Mouse (Mus musculus): ENCODE data around the gene Pex10. TPM values are rescaled to one million over a fixed set of nuclear protein-coding genes. Genes with fewer than 3 reads are reported as not detected.

Pex10 gene
- total RNA-seq (2023), result 10.2 TPM

DNA sequence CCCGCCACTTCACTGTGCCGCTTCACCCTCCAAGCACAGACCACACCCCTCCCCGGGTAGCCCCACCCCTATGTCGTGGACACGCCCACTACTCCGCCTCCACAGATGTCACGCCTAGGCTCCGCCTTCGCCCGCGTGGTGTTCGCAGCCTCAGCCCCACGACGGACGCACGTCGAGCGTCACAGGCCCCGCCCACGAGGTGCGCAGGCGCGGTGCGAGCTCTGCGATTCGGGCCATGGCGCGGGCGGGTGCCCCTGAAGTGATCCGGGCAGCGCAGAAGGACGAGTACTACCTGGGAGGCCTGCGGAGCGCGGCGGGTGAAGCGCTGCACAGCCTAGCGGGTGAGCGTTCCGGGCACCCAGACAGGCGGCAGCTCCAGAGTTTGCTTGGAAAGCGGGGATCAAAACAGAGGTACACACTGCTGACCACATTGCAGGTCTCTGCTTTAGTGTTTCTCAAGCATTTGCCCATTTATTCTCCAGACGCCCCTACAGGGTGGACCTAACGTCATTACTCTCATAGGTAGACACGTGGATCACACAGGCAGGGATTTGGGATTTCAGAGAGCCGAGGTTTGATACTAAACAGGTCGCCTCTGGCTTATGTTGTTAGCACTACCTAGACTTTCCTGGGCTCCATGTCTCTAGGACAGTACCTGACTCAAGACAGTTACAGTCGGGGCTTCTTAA lies at the start of gene Pex10:
Pex10 (plus strand) TSS at position 183 of the 689 bp plus-strand sequence.

DNA sequence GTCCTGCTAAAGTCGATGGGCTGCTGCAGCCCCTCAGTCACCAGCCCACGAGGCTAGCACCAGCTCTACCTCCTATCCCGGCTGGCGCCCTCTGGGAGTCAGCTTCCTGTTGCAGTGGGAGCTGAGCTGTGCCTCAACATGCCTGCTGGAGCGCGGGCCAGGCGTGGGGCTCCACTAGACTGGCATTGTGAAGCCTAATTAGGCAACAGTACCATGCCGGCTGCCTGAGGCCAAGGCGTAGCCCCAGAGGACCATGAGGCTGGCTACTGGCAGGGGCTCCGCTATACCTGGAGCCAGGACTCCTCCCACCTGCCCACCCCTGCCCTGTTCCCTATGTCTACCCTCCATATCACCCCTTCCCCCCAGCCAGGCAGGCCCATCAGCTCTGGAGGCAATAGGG lies 10.1 kb upstream of the Pex10 start, which contains the start of gene Plch2:
Plch2 (minus strand) TSS at position 61 of the 400 bp plus-strand sequence.

DNA sequence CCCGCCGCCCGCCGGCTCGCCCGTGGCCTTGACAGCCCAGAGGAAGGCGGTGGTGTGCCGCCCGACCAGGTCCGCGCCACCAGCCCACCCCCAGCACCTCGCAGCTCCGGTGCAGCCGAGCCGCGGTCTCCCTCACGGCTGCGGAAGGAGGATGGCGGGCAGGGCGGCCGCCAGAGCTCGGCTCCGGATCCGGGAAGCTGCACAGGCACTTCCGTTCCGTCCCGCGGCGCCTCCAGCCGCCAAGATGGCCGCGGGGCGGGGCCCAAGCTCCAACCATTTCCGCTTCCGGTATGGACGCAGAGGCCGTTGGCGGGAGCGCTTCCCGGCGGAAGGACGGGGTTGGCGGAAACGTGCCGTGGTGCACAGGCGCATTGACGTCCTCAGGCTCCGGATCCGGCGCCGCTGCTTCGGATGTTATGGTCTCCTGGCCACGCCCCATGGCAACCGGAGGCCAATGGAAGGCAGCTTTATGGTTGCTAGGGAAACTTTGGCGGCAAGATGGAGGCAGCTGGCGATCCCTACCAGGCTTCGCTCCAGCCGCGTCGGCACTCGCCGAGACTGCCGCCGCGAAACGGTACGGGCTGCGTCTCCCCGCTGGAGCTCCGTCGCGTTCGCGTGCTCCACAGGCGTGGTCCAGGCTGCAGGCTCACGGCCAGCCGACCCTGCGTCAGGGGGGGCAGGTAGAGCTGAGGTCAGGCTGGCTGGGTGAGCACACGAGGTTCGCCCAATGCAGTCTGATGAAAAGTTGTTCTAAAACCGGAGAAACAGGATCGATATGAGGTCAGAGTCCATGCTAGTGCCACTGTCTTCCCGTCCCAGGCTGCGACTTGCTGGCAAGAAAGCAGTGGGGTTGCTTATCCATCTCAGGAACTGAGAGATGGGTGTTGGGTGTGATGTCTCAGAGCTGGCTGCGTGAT lies 19.6 kb downstream of the Pex10 start, which contains the start of the genes Rer1 and Morn1:
Rer1 (minus strand) TSS at position 275 of the 917 bp plus-strand sequence.
Morn1 (plus strand) TSS at position 470 of the 917 bp plus-strand sequence.

Other genes with a start within 250 kb of the Pex10 start
- not detected for gene Ttc34, start 229.6 kb upstream of the Pex10 start, total RNA-seq (2023)
- not detected for gene Mmel1, start 197.4 kb upstream of the Pex10 start, total RNA-seq (2023)
- 1.4 TPM for gene Fam213b, start 167.9 kb upstream of the Pex10 start, total RNA-seq (2023)
- gene Tnfrsf14, start 138.5 kb upstream of the Pex10 start, total RNA-seq (2023), result 133 TPM
- gene Hes5, start 106.1 kb upstream of the Pex10 start, total RNA-seq (2023), result 1.5 TPM
- gene Pank4, start 102.9 kb upstream of the Pex10 start, total RNA-seq (2023), result 105 TPM
- gene Plch2, start 10.2 kb upstream of the Pex10 start, total RNA-seq (2023), result 0.18 TPM
- 60.6 TPM for gene Rer1, start 19.4 kb downstream of the Pex10 start, total RNA-seq (2023)
- 3.8 TPM for gene Morn1, start 19.6 kb downstream of the Pex10 start, total RNA-seq (2023)
- gene Ski, start 155.6 kb downstream of the Pex10 start, total RNA-seq (2023), result 109 TPM
- gene Faap20, start 182.8 kb downstream of the Pex10 start, total RNA-seq (2023), result 43.8 TPM

All from CD8-positive naive resting alpha-beta T cell, adult 57 days (primary cell).